Mouse (Mus musculus): ENCODE results near the gene H2afx. TPM values are rescaled to one million over a fixed set of nuclear protein-coding genes. Genes with fewer than 3 reads are reported as not detected.
A peak's percentile ranks its signal among the peaks of the same experiment; 100 is the strongest.
"Not testable (repeated sequence)": the region's sequence is repeated elsewhere in the genome, so short reads cannot be mapped to it uniquely, and the experiment has no call there.

Gene H2afx
- polyA plus RNA-seq, 1 experiment, result 347 TPM

DNA sequence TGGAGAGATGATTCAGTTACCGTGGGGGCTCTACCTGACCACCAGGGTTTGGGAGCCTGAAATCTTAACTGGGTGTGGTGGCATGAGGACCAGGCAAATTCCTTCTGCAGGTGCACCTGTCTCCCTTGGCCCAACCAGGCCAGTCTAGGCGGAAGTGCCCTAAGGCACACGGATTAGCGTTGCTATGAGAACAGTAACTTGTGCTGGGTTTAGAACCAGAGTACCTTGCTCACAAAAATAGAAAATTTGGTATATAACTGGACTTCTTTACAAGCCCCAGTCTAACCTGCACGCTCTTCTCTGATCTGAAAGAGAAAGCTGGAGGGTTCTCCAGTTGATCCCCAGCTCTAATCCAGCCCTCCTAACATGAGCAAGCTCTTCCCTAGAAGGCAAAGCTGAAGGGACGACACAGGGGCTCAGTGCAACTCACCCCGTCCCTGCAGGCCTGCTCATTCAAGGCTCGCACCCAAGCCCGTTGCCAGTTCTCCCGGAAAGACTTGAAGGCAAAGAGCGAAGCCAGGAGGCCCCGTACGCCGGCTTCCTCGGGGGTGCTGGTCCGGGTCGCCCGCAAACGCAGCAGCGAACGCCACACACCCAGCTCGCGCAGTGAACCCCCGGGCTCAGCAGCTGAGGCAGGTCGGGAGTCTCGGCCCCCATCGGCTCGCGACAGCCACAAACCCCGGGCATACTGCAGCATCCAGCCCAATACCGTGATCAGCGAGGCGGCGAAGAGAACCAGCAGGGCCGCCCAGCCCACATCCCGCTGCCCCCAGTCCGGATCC, 15.2 kb upstream of the H2afx start:
- Histone ChIP-seq H3K4me3 (ENCODE audit: insufficient read depth, poor library complexity, severe bottlenecking) (peak overlapping the region; percentile 50), H3K27me3 (ENCODE audit: control insufficient read depth, insufficient read depth, insufficient read length) (no peaks in the 10 kb centered on the region), H3K79me3 (ENCODE audit: low read depth) (peaks cover 2% of the 10 kb centered on the region), H3K36me3 (ENCODE audit: control insufficient read depth, insufficient read depth) (no peaks in the 10 kb centered on the region), H3K79me2 (ENCODE audit: control insufficient read depth, insufficient read depth) (peaks cover 21% of the 10 kb centered on the region), H3ac (ENCODE audit: control insufficient read depth, insufficient read length, low read depth) (peak overlapping the region; percentile 89)
- no peak for TF ChIP-seq MYOD1 (IDR thresholded peaks at IDR 0.05; ENCODE audit: control insufficient read depth, insufficient read length, low read depth)
- no peak for TF ChIP-seq CEBPB (IDR thresholded peaks at IDR 0.05; ENCODE audit: low read depth)
- TF ChIP-seq MAX (IDR thresholded peaks at IDR 0.05), result no peak
- TF ChIP-seq USF1 (IDR thresholded peaks at IDR 0.05; ENCODE audit: low read depth), result no peak
- TF ChIP-seq FOSL1 (IDR thresholded peaks at IDR 0.05; ENCODE audit: insufficient read depth, low read length, poor library complexity, severe bottlenecking), result no peak
- TF ChIP-seq MYOG (IDR thresholded peaks at IDR 0.05; ENCODE audit: control insufficient read depth, extremely low read depth, insufficient read length), result no peak
- no peak for TF ChIP-seq CTCF (IDR thresholded peaks at IDR 0.05; ENCODE audit: control insufficient read depth, insufficient read depth, insufficient read length)

DNA sequence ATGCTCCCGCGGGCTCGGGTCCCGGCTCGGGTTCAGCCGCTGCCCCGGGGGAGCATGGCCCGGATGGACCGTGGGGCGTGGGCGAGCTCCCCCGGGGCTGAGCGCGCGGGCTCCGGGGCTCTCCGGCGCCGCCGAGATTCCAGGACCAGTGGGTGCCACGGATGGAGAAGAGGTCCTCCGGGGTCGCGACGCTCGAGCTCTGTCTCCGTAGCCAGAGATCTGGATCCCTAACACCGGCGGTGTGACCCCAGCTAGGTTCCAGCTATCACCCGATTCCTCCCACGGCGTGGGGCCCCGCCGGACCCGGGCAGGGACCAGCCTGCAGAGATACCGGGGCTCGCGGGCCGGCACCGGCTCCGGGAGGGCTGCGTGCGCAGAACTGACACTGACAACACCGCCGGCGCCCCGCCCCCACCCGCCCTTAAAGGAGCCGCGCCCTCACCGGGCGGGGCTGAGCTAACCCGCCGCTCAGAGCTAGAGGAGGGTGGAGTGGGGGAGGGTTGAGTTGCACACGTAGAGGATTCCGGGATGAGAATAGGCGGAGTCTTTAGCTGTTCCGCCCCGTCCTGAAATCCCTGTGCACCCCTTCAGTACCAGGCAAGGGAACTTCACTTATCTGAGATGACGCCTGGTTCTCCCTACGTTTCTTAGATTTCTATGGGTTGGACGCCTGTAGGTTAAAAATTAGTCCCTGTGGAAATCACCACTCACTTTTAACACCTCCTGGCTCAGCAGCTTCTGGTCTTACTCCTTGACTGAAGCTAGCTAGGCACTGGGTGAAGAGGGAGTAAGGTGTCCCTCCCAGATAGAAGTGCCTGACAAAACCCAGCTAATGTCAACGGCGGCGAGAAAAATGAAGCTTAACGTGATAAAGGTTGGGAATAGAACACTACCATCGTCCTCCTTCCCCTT, 14.4 kb upstream of the H2afx start, which contains the start of gene C2cd2l:
Gene C2cd2l, minus strand, starts transcription at position 399 of the 912 bp plus-strand sequence.
- peaks cover 21% of the 10 kb centered on the region for H3K79me2 ChIP-seq (ENCODE audit: control insufficient read depth, insufficient read depth)
- peak within 1 kb of the TSS; percentile 50 for H3K4me3 ChIP-seq (ENCODE audit: insufficient read depth, poor library complexity, severe bottlenecking)
- peaks cover 2% of the 10 kb centered on the region for H3K79me3 ChIP-seq (ENCODE audit: low read depth)
- TF ChIP-seq MYOD1 (IDR thresholded peaks at IDR 0.05; ENCODE audit: control insufficient read depth, insufficient read length, low read depth), result no peak
- TF ChIP-seq CTCF (IDR thresholded peaks at IDR 0.05; ENCODE audit: control insufficient read depth, insufficient read depth, insufficient read length), result no peak
- no peak for TF ChIP-seq MAX (IDR thresholded peaks at IDR 0.05)
- no peak for TF ChIP-seq USF1 (IDR thresholded peaks at IDR 0.05; ENCODE audit: low read depth)
- H3K36me3 ChIP-seq (ENCODE audit: control insufficient read depth, insufficient read depth), result no peaks in the 10 kb centered on the region
- H3ac ChIP-seq (ENCODE audit: control insufficient read depth, insufficient read length, low read depth), result peak within 1 kb of the TSS; percentile 89
- H3K27me3 ChIP-seq (ENCODE audit: control insufficient read depth, insufficient read depth, insufficient read length), result no peaks in the 10 kb centered on the region

DNA sequence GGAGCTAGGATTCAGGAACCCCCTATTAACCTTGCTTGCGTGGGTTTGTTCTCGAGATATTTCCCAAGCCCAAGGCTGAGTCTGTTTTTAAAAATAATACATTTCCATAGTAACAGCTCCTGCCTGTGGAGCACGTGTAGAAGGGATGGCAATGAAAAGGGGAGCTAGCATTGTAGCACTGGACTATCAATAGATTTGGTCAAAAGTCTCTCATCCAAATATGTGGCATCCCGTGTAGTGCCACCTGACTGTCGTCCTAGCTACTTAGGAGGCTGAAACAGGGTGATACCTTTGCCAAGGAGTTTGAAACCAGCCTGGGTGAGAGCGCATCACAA, 13.7 kb upstream of the H2afx start:
- Histone ChIP-seq H3K79me2 (ENCODE audit: control insufficient read depth, insufficient read depth) (peaks cover 21% of the 10 kb centered on the region), H3K4me3 (ENCODE audit: insufficient read depth, poor library complexity, severe bottlenecking) (no peak overlapping the region), H3K79me3 (ENCODE audit: low read depth) (peaks cover 2% of the 10 kb centered on the region), H3K36me3 (ENCODE audit: control insufficient read depth, insufficient read depth) (no peaks in the 10 kb centered on the region), H3K27me3 (ENCODE audit: control insufficient read depth, insufficient read depth, insufficient read length) (no peaks in the 10 kb centered on the region), H3ac (ENCODE audit: control insufficient read depth, insufficient read length, low read depth) (peak overlapping the region; percentile 10)
- TF ChIP-seq MAX (IDR thresholded peaks at IDR 0.05) (no peak), USF1 (IDR thresholded peaks at IDR 0.05; ENCODE audit: low read depth) (no peak), CTCF (IDR thresholded peaks at IDR 0.05; ENCODE audit: control insufficient read depth, insufficient read depth, insufficient read length) (no peak), CEBPB (IDR thresholded peaks at IDR 0.05; ENCODE audit: low read depth) (no peak), MYOD1 (IDR thresholded peaks at IDR 0.05; ENCODE audit: control insufficient read depth, insufficient read length, low read depth) (no peak), MYOG (IDR thresholded peaks at IDR 0.05; ENCODE audit: control insufficient read depth, extremely low read depth, insufficient read length) (no peak), FOSL1 (IDR thresholded peaks at IDR 0.05; ENCODE audit: insufficient read depth, low read length, poor library complexity, severe bottlenecking) (no peak)

DNA sequence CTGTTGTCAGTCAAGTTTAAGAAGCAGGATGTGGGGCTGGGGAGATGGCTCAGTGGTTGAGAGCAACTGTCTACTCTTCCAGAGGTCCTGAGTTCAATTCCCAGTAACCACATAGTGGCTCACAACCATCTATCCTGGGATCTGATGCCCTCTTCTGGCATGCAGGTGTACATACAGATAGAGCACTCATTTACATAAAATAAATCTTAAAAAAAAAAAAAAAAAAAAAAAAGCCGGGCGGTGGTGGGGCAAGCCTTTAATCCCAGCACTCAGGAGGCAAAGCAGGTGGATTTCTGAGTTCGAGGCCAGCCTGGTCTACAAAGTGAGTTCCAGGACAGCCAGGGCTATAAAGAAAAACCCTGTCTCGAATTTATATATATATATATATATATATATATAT, 10.8 kb upstream of the H2afx start:
- H3K4me3 ChIP-seq (ENCODE audit: insufficient read depth, poor library complexity, severe bottlenecking); H3ac ChIP-seq (ENCODE audit: control insufficient read depth, insufficient read length, low read depth); H3K27me3 ChIP-seq (ENCODE audit: control insufficient read depth, insufficient read depth, insufficient read length); H3K36me3 ChIP-seq (ENCODE audit: control insufficient read depth, insufficient read depth): not testable (repeated sequence)
- Histone ChIP-seq H3K79me3 (ENCODE audit: low read depth) (peaks cover 12% of the 10 kb centered on the region), H3K79me2 (ENCODE audit: control insufficient read depth, insufficient read depth) (peaks cover 26% of the 10 kb centered on the region)

DNA sequence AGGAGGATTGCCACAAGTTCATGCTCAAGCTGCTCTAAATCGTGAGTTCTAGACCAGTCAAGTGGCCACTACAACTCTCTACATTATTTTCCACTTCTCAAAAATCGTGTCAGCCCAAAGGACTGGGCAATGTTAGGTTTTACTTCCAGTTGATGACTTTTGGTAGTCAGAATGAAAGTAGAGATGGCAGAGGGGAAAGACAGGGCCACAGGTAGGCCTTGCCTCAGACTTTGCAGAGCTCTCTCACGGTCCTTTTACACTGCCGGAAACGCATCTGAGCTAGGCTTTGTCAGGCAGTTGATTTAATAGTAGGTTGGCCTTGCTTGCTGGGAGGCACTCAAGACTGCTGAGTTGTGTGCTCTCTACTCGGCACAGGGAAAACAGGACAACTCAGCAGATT, 10.3 kb upstream of the H2afx start:
- peaks cover 22% of the 10 kb centered on the region for H3K79me2 ChIP-seq (ENCODE audit: control insufficient read depth, insufficient read depth)
- no peaks in the 10 kb centered on the region for H3K27me3 ChIP-seq (ENCODE audit: control insufficient read depth, insufficient read depth, insufficient read length)
- H3K4me3 ChIP-seq (ENCODE audit: insufficient read depth, poor library complexity, severe bottlenecking), result no peak overlapping the region
- H3ac ChIP-seq (ENCODE audit: control insufficient read depth, insufficient read length, low read depth), result no peak overlapping the region
- H3K79me3 ChIP-seq (ENCODE audit: low read depth), result peaks cover 12% of the 10 kb centered on the region
- peaks cover 12% of the 10 kb centered on the region for H3K36me3 ChIP-seq (ENCODE audit: control insufficient read depth, insufficient read depth)
- no peak for TF ChIP-seq CEBPB (IDR thresholded peaks at IDR 0.05; ENCODE audit: low read depth)
- TF ChIP-seq USF1 (IDR thresholded peaks at IDR 0.05; ENCODE audit: low read depth), result no peak

DNA sequence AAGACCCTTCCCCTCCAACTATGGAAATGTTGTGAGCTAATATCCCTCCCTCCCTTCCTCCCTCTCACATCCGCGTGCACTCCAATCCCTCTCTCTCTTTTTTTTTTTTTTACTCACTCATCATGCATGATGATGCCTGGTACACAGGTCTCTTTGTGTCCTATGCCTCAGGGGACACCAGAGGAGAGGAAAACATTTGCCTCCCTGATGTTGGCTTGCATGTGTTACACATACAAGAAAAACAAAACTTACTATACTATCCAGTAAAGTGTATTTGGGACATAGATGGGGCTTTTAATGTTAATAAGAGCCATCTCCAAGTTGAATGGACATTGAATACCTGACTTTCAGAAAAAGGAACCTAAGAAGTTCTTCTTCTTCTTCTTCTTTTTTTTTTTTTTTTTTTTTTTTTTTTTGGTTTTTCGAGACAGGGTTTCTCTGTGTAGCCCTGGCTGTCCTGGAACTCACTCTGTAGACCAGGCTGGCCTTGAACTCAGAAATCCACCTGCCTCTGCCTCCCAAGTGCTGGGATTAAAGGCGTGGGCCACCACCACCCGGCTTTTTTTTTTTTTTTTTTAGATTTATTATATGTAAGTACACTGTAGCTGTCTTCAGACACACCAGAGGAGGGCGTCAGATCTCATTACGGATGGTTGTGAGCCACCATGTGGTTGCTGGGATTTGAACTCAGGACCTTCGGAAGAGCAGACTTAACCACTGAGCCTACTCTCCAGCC, 9.3 kb upstream of the H2afx start:
- H3K27me3 ChIP-seq (ENCODE audit: control insufficient read depth, insufficient read depth, insufficient read length); H3ac ChIP-seq (ENCODE audit: control insufficient read depth, insufficient read length, low read depth); H3K4me3 ChIP-seq (ENCODE audit: insufficient read depth, poor library complexity, severe bottlenecking): not testable (repeated sequence)
- Histone ChIP-seq H3K79me3 (ENCODE audit: low read depth) (peaks cover 10% of the 10 kb centered on the region), H3K36me3 (ENCODE audit: control insufficient read depth, insufficient read depth) (peaks cover 21% of the 10 kb centered on the region), H3K79me2 (ENCODE audit: control insufficient read depth, insufficient read depth) (peaks cover 18% of the 10 kb centered on the region)

All from C2C12 (cell line).